Mouse (Mus musculus) lung, embryonic 16.5 days (tissue): ENCODE data around the gene Tgif2lx1. TPM values are rescaled to one million over a fixed set of nuclear protein-coding genes. Genes with fewer than 3 reads are reported as not detected.
"Not testable (repeated sequence)": the region's sequence is repeated elsewhere in the genome, so short reads cannot be mapped to it uniquely, and the experiment has no call there.

Experiments used
- ATAC-seq: fragments of 200-750 bp; cut with Nextera tagmentation; 2 replicates; pipeline ENCODE4 v1.8.0; 2017; ENCODE audit warnings: low read depth, mild to moderate bottlenecking, moderate library complexity
- H3K27ac ChIP-seq: fragments of 300-500 bp; sonication (generic); 2 replicates; pipeline ENCODE4 v1.5.1; 2014; ENCODE audit warnings: mild to moderate bottlenecking, control low read depth, low read length
- H3K27me3 ChIP-seq: fragments of 300-500 bp; sonication (generic); 2 replicates; pipeline ENCODE4 v1.6.1; 2014; ENCODE audit warnings: low read depth, low read length, mixed read lengths; ENCODE audit not compliant: control insufficient read depth, insufficient read depth
- H3K36me3 ChIP-seq: fragments of 300-500 bp; sonication (generic); 2 replicates; pipeline ENCODE4 v1.6.1; 2014; ENCODE audit warnings: low read length; ENCODE audit not compliant: control insufficient read depth, insufficient read depth
- H3K4me1 ChIP-seq: fragments of 300-500 bp; sonication (generic); replicated peaks from 2 replicates; pipeline ENCODE4 v1.6.1; 2014; ENCODE audit warnings: low read length, mixed read lengths; ENCODE audit not compliant: control insufficient read depth, insufficient read depth
- H3K4me2 ChIP-seq: fragments of 300-500 bp; sonication (generic); 2 replicates; pipeline ENCODE4 v1.6.1; 2014; ENCODE audit warnings: low read depth, low read length, control low read depth
- H3K4me3 ChIP-seq: fragments of 300-500 bp; sonication (generic); 2 replicates; pipeline ENCODE4 v1.5.1; 2014; ENCODE audit warnings: mild to moderate bottlenecking, low read length, control low read depth
- H3K9ac ChIP-seq: fragments of 300-500 bp; sonication (generic); 2 replicates; pipeline ENCODE4 v1.6.1; 2014; ENCODE audit warnings: low read length, control low read depth
- H3K9me3 ChIP-seq: fragments of 300-500 bp; sonication (generic); 2 replicates; pipeline ENCODE4 v1.6.1; 2016; ENCODE audit warnings: low read length; ENCODE audit not compliant: control insufficient read depth
- WGBS: fragments of 180-500 bp; shearing (Covaris S2); extraction: QIAGEN DNeasy Blood & Tissue Kit; methylation state at CpG from one replicate; pipeline ENCODE4 v1.1.7; 2014; 5-methylcytosine and 5-hydroxymethylcytosine counted together
- polyA plus RNA-seq: library from polyadenylated mRNA; unstranded; fragments of >200 nt; fragmentation: Nextera tagmentation; extraction: Ambion mirVana; gene quantifications from 2 replicates; pipeline ENCODE4 v1.2.1, GENCODE M21; 2015

Tgif2lx1 gene
- polyA plus RNA-seq = not detected in 2 replicates

DNA sequence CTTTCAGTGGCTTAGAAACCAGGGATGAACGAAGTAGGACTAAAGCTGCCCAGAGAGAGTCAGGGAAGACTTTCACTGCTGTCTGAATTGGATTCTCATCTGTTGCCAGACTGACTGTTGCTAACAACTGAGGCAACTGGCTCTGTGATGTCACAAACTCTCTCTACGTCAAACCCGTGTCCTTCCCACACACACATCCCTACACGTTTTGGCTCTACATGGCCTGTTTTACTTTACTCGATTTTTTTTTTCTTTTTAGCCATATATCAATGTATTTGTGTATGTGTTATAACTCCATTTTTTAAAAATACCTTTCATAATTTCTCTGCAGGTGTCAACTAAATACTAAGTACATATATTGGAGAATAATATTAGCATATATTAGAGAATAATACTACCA, at the start of gene Tgif2lx1:
TSS of gene Tgif2lx1 (minus strand) at position 101 of the 400 bp plus-strand sequence.
- H3K27me3 ChIP-seq, H3K4me2 ChIP-seq, H3K9me3 ChIP-seq, ATAC-seq, H3K9ac ChIP-seq, H3K4me1 ChIP-seq, H3K36me3 ChIP-seq, H3K27ac ChIP-seq, H3K4me3 ChIP-seq: not testable (repeated sequence)
- no CpG with 5 or more reads among the region's 5 CpGs for WGBS

Other genes starting within 250 kb of the Tgif2lx1 start
- not detected in 2 replicates for gene Tgif2lx2, start 53.5 kb downstream of the Tgif2lx1 start, polyA plus RNA-seq